Mouse (Mus musculus): ENCODE data around the gene Zfand2a.

Zfand2a gene

DNA sequence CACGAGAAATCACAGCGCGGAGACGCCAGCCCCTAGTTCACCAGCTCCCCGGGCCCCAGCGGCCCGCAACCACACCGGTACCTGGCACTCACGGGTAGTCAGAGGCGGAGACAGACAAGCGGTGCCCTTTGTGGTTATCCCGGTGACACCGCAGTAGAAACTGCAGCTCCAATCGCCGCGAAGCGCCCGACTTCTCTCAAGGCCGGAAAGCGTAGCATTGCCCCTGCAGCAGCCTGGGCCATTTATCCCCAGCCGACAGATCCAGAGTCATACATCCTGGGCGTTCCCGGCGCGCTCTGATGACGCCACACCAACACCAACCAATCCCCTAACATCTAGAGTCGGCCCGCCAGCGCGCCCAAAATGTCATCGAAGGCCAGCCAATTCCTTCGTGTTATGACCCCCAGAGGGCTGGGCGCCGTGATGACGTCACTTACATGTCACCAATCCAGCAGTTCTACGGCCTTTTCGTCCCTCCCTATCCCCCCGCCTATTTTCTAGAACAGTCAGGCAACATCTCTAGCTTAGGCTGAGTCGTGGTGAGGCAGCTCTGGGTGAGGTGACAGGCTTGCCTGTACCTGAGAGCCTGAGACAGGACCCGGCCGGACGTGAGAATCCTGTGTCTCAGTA, at the start of gene Zfand2a:
TSS of gene Zfand2a (minus strand) at position 365 of the 630 bp plus-strand sequence.
- peak; percentile 99 for DNase-seq

DNA sequence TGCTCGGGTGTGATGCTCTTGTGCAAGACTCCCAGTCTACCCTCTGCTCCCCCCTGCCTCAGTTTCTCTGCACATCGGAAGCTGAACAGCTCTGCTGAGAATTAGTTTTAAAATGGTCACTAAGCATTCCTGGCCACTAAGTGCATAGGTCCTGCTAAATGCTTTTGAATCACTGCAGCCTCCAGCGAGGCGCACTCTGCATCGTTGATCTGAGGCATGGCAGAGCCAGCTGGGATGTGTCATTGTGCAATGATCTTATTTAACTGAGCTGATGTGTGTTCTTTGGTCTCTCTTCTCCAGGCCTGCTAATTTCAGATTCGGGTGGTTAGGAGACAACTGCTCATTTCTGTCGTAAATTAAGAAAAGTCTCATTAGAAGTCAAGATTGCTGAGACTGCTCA, 44.5 kb upstream of the Zfand2a start:
- no peak for DNase-seq

DNA sequence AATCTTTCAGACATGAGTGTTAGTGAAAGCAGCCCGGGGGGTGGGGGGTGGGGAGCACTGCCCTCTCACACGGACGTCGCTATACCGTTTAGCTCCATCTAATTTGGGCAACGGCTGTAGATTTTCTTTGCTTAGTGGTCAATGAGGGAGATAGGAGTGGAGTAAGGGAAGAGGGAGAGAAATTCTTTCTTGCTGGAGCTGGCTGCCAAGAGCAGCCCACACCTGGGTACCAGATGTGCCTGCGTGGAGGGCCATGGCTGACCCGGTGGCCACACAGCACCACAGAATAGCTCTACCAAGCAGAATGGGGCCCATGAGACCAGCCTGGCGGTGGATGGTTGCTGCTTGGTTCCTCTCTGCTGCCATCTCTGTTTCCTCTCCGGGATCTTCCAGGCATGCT, 37.6 kb upstream of the Zfand2a start:
- no peak for DNase-seq

DNA sequence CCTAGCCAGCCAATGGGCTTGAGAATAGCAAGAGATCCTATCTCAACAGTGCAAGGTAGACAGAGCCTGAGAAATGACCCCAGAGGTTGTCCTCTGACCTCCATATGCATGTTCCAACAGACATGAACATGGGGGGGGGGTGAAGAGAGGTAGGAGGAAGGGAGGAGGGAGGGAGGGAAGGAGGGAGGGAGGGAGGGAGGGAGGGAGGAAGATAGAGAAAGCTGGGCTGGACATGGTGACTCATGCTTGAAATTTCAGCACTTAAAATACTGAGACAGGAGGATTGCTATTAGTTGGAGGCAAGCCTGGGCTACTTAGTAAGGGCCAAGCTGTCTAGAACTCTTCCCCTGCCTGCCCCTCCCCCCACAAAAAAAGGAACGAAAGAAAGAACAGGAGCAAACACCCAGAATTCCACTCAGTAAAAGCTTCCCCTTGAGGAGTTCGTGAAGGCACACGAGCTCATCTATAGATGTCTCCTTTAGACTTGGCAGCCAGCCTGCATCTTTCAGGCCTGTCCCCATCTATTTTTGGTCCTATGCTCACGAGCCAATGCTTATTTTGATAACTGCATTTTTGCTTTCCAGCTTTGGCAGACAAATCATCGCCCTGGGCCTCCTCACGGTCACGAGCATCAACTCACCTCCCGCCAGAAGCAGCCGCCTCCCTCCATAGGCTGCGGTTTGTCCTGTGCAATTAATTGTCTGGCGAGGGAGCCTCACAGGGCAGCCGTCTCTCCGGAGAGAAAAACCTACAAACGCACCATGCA, 35.9 kb upstream of the Zfand2a start:
- no peak for DNase-seq

DNA sequence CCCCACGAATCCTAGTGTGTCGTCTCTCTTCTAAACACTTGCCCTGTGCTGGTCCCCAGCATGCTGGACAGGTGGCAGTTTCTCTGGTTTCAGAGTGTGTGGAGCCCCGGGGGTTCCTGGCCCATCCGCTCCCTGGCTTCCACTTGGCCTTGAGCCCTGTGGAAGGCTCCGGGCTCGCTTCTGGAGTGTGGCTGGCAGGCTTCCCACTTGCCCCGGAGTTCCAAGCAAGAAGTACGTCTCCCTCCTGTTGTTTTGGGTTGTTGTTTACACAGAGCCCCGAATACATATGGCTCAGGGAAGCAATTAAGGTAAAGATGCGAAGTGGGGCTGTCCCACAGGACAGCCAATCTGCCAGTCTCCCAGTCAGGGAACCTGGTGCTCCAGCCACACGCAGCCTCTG, 31.9 kb upstream of the Zfand2a start:
- no peak for DNase-seq

DNA sequence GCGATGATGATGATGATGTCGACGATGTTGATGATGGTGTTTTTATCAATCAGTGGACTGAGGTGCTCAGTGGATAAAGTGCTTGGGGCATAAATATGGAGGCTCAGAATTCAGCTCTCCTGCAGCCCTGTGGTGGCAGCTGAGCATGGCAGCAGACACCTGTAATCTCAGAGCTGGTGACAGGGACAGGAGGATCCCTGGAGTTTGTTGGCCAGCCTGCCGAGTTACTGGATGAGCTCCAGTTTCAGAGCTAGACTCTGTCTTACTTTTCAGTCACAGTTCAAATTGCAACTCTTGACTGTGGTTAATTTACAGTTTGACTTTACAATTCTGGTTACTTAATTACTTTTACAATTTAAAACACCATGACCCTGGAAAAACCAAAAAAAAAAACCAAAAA, 27.9 kb upstream of the Zfand2a start:
- no peak for DNase-seq

DNA sequence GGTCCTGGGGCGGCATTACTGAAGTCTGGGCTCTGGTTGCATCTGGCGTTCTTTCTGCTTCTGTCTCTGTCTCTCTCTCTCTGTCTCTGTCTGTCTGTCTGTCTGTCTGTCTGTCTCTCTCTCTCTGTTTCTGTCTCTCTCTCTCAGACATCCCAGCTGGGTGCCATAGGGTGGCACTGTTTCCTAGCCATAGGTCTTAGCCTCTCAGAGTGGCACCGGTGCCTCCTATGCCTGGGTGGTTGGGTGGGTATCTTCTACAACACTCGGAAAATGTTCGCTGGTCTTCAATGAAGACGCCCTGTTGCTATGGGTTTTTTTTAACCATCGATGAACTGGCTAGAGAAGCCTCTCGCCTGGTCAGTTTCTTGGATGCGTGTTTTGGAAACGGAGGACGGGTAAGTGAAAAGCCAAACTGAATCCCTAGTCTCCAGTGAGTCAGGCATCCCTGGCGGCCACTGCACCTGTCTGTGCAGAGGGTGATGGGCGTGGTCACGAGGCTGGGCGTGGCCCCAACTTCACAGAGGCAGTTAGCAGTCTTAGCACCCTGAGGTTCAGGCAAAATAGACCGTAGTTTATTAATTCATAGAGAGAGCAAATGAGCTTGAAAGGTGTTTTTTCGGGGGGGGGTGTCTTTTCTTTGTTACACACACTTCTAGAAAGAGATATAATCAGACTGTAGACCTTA, 26.5 kb upstream of the Zfand2a start:
- peak; percentile 30 for DNase-seq

DNA sequence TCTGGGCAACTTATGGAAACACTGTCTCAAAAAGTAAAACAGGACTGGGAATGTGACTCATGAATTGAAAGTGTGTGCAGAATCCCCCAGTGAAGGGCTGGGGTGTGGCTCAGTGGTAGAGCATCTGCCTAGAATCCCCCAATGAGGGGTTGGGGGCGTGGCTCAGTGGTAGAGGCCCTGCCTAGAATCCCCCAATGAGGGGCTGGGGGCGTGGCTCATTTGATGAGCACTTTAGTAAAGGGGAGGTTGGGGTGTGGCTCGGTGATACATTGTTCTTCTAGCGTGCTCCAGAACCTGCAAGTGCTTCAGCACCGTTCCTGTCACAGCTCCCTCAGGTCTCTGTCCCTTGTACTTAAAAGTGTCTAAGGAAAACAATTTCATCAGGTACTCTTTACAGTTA, 21.9 kb upstream of the Zfand2a start:
- DNase-seq, result no peak

DNA sequence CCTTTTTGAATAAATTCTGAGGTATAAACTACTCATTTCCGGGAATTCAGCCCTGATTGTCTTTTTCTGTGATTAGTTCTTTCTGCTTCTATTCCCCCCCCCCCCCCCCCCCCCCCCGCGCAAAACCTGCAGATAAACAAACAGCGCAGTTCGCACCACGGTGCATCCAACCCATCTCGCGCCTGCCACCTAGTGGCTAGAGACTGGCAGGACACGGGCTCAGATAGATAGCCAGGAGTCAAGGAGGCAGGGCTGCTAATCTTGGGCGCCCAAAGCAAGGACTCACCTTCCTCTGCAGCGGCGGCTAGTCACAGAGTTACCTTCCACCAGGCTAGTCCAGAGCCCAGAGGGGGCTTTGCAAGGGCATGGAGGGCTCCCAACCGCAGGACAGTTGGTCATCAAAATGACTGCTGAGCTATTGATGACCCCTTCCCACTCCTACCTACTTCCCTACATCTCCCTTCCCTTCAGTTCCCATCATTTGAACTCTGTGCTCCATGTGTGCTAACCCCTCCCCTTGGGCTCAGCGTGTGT, 20.8 kb upstream of the Zfand2a start:
- DNase-seq, result peak; percentile 79

DNA sequence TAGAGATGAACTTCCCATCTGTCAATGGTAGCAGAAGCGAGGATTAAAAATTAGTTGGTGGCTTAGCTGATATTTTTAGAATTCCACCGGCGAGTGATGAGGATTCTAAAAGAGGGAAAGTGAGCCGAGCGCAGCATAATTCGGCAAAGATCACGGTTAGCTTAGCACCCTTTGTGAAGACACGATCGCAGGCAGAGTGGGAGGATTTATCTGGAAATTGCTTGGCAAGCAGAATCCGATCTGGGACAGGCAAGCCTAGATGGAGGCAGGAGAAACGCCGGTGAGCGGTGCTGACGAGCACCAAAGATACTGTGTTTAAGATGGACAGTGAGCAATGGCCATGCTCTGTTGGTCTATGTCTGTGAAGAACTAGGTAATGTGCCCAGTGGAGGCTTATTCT, 17.9 kb upstream of the Zfand2a start:
- no peak for DNase-seq

DNA sequence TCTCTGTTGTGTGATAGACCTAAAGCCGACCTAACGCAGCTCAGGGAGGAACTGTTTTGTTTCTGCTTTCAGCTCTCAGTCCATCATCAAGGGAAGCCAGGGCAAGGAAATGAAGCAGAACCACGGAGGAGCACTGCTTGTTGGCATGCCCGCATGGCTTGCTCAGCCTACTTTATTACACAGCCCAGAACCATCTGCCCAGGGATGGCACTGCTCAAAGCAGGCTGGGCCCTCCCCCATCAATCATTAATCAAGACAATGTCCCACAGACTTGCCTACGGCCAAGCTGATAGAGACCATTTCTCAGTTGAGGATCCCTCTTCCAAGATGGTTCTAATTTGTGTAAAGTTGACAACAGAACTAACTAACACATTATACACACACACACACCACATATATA, 14.4 kb upstream of the Zfand2a start:
- DNase-seq, result no peak

DNA sequence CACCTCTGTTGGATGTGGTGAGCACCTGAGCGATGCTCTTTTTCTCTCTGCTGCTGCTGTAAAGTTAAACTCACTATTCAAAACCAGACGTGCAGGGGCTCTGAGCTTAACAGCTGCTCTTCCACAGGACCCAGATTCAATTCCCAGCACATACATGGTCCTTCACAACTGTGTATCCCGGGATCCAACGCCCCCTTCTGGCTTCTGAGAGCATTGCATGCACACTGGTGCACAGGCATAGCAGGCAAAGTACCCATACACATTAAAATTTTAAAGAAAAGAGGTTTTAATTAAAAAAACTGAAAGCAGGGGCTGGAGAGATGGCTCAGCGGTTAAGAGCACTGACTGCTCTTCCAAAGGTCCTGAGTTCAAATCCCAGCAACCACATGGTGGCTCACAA, 12.6 kb upstream of the Zfand2a start:
- DNase-seq, result no peak

DNA sequence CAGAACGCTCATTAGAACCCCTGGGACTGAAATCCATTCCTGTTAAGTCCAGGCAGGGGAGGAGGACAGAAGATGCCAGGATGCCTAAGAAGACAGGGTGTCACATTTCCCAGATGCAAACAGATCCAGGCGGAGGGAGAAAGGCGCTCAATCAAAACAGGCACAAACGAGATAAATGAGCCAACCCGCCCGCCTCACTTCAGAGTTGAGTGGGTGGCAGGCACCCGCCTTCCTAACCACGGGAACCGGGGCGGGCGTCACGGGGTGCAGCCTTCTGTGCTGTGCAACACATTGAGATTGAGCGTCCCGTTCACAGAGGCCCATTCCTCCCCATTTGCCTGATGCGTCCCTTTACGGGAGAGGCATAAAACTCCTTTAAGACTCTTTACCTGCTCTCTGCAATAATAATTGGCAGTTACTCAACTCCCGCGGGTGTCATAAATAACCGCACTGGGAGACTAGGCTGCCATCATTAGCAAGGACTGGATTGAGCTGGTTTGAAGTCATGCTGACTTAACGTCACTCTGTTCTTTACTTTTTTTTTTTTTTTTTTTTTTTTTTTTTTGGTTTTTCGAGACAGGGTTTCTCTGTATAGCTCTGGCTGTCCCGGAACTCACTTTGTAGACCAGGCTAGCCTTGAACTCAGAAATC, 10.8 kb upstream of the Zfand2a start:
- DNase-seq, result peak; percentile 7

DNA sequence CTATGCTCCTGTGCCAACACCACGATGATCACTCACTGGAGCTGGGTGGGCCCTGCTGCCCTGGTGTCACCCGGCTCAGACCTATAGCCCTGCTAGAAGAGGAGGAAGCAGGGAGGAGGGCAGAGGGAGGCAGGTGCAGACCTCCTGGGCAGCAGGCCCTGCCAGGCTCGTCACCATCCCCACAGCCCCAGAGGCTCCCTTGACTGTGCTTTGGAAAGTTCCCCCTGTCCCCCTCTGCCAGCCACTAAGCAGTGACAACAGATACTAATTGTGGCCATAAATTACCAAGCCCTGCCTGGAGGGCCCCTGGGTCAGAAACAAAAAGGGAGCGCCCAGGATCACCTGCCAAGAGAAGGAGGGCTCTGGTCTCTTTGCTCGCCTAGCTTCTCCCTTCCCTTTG, 9.3 kb upstream of the Zfand2a start:
- no peak for DNase-seq

DNA sequence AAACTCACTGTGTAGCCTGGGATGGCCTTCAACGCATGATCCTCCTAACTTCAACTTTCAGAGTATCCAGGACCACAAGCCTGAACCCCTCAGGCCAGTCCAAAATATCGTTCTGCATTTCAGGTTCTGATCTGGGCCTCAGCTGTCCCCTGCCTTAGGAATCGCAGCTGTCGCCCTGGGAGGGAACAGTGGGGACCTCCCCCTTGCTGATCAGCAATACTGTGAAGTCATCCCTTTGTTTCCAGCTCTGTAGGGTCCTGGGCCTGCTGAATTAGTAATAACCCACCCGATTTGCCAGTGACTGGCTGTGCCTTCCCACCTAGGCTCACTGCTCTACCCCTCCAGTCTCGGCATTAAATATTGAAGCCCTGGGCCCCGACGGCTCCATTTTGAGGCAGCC, 7.0 kb upstream of the Zfand2a start:
- no peak for DNase-seq

DNA sequence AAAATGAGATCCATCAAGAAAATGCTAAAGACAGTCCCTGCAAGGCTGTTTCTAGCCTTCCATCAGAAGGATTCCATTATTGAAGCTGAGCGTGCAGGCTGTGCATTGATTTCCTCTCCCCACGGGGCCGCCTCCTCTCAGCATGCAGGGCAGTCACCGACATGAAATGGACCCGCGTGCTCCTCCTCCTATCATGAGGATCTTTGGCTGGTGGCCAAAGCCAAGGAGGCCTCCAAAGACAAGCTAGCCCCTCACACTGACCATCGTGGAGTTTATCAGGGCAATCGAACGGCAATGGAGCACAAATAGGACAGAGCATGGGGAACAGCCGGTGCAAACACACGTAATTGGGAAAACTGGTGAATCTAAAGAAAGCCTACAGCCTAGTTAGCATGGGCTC, 5.8 kb upstream of the Zfand2a start:
- no peak for DNase-seq

DNA sequence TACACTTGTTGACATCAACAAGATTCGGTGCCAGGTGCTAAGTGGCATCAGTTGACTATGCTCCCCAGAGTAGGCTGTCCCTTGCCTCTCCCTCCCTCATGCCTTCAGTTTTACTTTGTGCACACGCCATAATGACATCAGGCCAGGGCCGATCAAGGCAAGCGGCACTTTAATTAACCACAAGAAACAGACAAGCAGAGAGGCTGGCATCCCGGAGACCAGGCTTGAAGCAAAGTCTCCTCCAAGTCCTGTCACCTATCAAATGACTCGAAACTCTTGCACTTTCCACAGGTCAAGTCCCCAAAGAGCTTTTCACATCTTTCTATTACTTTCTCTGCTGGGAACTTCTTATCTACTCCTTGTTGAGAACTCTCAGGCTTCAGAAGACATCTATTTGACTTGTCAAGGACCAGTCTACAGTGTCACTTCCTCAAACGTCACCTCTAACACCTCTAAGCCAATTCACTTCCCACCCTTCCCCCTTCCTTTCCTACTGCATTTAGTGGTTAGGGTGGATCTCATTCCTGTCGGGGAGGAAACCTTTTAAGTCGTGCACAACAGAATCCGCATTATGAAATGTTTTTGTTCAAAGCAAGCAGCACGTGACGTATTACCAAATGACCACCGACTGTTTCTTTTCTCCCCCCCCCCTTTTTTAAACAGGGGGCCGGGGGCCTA, 1.0 kb downstream of the Zfand2a start:
- no peak for DNase-seq

DNA sequence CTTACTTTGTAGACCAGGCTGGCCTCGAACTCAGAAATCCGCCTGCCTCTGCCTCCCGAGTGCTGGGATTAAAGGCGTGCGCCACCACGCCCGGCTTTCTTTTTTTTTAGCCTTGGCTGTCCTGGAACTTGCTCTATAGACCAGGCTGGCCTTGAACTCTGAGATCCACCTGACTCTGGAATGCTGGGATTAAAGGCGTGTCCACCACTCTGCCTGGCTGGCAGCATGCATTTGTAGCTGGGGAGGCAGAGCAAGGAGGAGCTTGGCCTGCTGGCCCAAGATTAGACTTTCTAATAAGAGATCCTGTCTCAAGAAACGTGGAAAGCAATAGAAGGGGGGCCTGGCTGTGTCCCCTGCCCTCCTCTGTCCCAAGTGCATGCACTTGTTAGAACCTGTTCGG, 3.9 kb downstream of the Zfand2a start:
- no peak for DNase-seq

DNA sequence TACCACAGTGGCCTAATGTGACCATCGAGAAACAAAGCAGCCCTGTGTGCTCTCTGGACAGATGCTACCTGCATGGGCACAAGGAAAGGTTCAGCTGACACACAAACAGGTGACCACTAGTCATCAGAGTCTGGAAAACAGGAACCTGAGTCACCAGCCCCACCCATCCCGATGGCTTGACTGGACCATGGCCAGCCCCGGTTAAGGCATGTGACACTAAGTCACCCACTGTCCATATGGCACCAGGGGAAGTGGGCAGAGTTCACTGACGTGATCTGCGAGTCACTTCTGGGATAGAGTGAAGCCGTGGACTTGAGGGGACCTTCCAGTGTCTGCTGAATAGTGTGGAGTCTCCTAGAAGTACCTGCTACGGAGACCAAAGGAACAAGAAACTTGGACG, 5.3 kb downstream of the Zfand2a start:
- no peak for DNase-seq

DNA sequence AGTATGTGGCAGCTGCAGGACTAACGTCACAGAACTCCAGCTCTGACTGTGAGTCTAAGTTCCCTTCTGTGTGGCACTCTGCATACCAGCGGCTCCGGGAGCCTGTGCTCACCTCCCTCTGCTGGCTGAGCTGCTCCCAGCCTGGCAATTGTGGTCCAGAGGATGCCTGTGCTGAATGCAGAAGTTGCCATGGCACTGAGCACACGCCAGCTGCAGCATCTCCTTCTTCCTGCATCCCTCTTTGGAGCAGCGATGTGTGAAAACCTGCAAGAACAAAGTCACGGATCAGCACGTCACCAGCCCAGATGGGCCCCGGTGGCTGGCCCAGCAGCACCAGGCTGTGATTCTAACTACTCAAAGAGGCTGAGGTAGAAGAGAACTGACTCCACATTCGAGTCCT, 9.6 kb downstream of the Zfand2a start:
- DNase-seq, result no peak

DNA sequence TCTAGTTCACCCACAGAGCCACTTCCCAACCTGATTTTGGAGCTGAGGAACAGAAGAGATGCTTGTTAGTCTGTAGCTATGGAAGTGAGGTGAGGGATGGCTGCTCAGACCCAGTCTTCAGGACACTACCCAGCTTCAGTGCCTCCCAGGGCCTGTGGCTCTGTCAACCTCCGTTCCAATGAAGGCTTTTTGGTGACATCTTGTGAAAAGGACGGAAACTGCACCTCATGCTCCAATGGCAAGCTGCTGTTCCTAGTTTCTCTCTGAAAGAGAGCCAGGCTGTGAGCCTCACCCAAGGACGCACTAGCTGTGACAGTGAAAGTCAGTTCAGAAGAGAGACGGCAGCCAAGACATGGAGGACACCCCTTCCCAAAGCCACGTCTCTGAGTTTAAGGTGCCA, 16.4 kb downstream of the Zfand2a start:
- DNase-seq, result no peak

DNA sequence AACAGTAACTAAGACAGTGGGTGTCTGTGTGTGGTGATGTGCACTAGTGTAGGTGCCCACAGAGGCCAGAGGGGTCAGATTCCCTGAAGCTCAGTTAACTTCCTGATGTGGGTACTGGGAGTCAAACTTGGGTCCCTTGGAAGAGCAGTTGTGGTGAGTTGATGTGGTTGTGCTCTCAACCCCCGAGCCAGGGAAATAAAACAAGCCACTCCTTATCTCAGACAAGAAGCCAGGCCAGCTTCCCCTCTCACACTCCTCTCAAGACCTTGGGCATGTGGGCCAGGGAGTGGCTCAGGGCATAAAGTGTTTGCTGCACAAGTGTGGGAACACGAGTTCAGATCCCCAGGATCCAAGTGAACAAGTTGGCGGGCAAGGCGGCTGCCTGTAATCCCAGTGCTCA, 17.5 kb downstream of the Zfand2a start:
- no peak for DNase-seq

DNA sequence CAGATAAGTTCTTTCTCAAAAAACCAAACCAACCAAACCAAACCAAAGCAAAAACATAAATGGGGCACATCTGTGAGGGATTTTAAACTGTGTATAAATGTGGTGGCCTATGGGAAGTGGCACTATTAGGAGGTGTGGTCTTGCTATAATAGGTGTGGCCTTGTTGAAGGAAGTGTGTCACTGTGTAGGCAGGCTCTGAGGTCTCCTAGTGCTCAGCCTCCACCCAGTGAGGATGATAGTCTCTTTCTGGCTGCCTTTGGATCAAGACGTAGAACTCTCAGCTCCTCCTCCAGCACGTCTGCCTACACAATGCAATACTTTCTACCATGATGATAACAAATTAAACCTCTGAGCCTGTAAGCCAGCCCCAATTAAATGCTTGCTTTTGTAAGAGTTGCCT, 18.0 kb downstream of the Zfand2a start:
- no peak for DNase-seq

Measured in thymus, postnatal 25 days (tissue).